Mouse (Mus musculus): ENCODE data around the gene Agtpbp1.

DNA sequence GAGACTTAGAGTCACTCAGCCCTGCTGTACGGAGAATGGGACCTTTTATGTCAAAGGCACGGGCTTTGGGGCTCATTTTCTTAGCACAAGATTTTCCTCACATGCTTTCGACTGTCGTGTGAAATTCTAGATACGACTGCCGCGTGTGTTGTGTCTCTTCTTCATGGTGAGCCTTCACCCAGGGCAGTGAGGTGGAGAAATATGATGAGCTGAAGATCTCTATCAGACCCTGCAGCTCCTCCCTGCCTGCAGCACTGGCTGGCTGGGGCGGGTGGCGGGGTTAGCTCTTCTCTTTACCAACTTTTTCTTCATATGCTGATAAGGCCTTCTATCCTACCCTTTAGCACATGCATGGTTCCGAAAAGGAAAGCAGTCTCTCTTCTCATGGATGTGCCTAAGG, 20.1 kb downstream of the Agtpbp1 start:
- TF ChIP-seq CTCF (IDR thresholded peaks at IDR 0.05; ENCODE audit: borderline replicate concordance, insufficient read depth, low read length) (no peak), POLR2A (IDR thresholded peaks at IDR 0.05; ENCODE audit: low read depth, low read length) (no peak)
